Mouse (Mus musculus): ENCODE measurements around the gene Hoxa13.
A peak's percentile ranks its signal among the peaks of the same experiment; 100 is the strongest.

The Hoxa13 gene

GRCm38 (mm10) chr6:52221337-52221992 lies 39.2 kb downstream of the Hoxa13 start, which contains the start of gene Hoxa7:
Hoxa7 (minus strand) TSS chr6:52221854.
- DNase-seq, result peak; percentile 52 to 63

DNA sequence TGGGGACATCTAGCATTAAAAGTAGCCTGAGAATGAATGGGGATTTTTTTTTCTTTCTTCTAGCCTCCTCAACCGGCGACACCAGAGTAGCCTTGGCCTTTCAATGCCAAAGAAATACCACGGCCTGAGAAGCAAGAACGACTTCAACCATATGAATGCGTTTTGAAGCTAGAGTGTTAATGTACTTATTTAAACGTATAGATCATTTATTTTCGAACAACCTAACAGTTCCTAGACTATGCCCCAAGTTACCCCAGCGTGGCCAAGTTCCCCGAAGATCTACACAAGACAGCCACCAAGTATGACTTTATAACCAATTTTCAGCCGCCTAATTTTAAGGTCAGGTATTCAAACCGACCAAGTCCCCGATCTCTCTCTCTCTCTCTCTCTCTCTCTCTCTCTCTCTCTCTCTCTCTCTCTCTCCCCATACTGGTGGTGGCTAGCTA lies 39.8 kb downstream of the Hoxa13 start:
- DNase-seq, result no peak

- DNase-seq, result peak in 1 of 2 experiments; percentile 1
Measured at GRCm38 (mm10) chr6:52220003-52220864, 40.4 kb downstream of the Hoxa13 start.

GRCm38 (mm10) chr6:52219234-52219942 lies 41.3 kb downstream of the Hoxa13 start:
- no peak for DNase-seq

GRCm38 (mm10) chr6:52218643-52219215 lies 42.0 kb downstream of the Hoxa13 start:
- no peak for DNase-seq

- DNase-seq, result no peak
Measured at GRCm38 (mm10) chr6:52217895-52218642, 42.6 kb downstream of the Hoxa13 start.

DNA sequence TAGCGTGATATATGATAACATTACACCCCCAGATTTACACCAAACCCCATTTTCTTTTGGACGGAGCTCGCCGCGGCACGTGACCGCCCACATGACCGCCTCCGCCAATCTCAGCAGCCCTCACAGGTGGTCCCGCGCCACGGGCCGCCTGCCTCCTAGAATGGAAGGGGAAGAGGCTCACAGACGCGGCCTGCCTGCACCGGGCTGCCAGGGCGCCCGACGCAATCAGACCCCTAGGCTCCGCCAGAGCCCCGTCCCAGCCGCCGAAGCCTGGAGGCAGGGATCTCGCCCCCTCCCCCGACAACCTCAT lies 43.3 kb downstream of the Hoxa13 start:
- peak; percentile 52 to 58 for DNase-seq

DNA sequence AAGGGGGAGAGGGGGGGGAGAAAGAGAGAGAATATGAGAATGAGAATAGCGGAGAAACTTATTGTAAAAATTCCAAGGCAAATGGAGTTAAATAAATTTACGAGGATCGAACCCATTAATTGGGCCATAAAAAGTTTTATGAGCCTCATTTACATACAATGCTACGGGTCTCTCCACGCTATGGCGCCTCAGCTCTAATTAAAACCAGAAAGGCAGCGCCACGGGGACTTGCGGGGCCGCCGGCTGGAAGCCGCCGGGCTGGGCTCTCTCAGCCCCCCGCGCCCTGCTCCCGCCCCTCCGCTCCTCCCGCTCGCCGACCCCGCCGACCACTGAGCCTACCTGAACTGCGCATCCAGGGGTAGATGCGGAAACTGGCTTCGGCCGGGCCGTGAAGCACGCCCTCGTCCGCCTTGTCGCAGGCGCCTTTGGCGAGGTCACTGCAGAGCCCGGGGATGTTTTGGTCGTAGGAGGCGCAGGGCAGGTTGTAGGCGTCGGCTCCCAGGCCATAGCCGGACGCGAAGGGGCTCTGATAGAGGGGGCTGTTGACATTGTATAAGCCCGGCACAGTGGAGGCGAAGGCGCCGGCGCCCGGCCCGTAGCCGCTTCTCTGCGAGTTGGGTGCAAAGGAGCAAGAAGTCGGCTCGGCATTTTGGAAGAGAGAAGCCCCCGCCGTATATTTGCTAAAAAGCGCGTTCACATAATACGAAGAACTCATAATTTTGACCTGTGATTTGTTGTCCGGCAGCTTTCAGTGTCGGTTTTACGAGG lies 43.8 kb downstream of the Hoxa13 start:
- no peak for DNase-seq

- DNase-seq, result no peak
Measured at GRCm38 (mm10) chr6:52215771-52216535, 44.7 kb downstream of the Hoxa13 start.

- no peak for DNase-seq
Measured at GRCm38 (mm10) chr6:52215070-52215469, 45.6 kb downstream of the Hoxa13 start.

- no peak for DNase-seq
Measured at GRCm38 (mm10) chr6:52214271-52214670, 46.4 kb downstream of the Hoxa13 start.

GRCm38 (mm10) chr6:52213119-52213986 lies 47.3 kb downstream of the Hoxa13 start, which contains the start of the genes Hoxa3 and Gm28308:
Hoxa3 (minus strand) TSS chr6:52213336.
Gm28308 (minus strand) TSS chr6:52213339.
- no peak for DNase-seq

- DNase-seq, result no peak
Measured at GRCm38 (mm10) chr6:52212556-52213118, 48.0 kb downstream of the Hoxa13 start.

- no peak for DNase-seq
Measured at GRCm38 (mm10) chr6:52211961-52212360, 48.7 kb downstream of the Hoxa13 start.

- DNase-seq, result peak in 1 of 2 experiments; percentile 43
Measured at GRCm38 (mm10) chr6:52211170-52211935, 49.3 kb downstream of the Hoxa13 start.

- no peak for DNase-seq
Measured at GRCm38 (mm10) chr6:52209685-52210046, 51.0 kb downstream of the Hoxa13 start.

DNA sequence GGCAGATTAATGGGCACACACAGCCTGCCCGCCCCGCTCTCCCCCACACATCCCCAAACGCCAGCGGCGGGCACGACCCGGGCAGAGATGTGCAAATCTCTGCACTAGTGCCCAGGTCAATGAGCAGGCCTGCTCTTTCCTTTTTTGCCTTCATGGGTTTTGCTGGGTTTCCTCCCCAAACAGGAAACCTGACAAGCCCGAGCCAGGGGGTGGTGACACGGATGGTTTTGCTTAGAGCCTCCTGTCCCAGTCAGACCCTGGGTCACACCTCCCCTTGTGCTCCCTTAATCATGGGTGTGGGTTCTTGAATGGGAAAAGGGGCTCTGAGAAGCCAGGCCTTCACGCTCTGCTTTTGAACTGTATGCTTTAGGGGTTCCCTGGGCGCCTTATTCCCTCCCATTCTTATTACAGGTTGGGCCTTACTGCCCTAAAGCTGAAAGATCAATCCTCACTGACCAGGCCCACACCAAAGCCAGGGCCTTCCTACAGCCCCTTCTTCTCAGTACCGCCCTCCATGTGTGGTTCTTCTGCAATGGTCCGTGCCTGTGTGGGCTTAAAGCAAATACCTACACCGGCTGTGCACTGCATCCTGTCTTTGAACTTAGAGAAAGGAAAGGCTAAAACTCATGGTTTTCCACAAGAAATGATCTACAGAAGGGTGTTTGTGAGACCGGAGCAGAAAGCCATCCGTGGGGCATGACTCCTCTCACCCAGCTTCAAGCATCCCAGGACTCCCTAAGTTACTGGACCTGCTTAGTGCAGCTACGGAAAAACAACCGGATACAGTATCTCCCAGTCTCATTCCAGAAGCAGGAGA lies 51.6 kb downstream of the Hoxa13 start:
- no peak for DNase-seq
